Mouse (Mus musculus): ENCODE data around the gene Mfsd6l. TPM values are rescaled to one million over a fixed set of nuclear protein-coding genes. Genes with fewer than 3 reads are reported as not detected.

The Mfsd6l gene
- polyA plus RNA-seq (2017; shearing (Covaris generic)): not detected

GRCm38 (mm10) chr11:68555918-68556584, at the start of gene Mfsd6l:
Mfsd6l (plus strand) TSS chr11:68556186.

GRCm38 (mm10) chr11:68586721-68587120, 30.7 kb downstream of the Mfsd6l start, which contains the start of gene Ccdc42:
Ccdc42 (plus strand) TSS chr11:68587021.

Other genes with a start within 250 kb of the Mfsd6l start
- gene Ntn1, start 155.4 kb upstream of the Mfsd6l start, polyA plus RNA-seq (2017; shearing (Covaris generic)): 1.2 TPM
- 69.2 TPM for gene Pik3r5, start 124.1 kb upstream of the Mfsd6l start, polyA plus RNA-seq (2017; shearing (Covaris generic))
- gene Pik3r6, start 53.2 kb upstream of the Mfsd6l start, polyA plus RNA-seq (2017; shearing (Covaris generic)): 0.07 TPM
- not detected for gene Ccdc42, start 30.8 kb downstream of the Mfsd6l start, polyA plus RNA-seq (2017; shearing (Covaris generic))
- 2.5 TPM for gene Myh10, start 135.4 kb downstream of the Mfsd6l start, polyA plus RNA-seq (2017; shearing (Covaris generic))